Mouse (Mus musculus): ENCODE measurements around the gene Dclk2. TPM values are rescaled to one million over a fixed set of nuclear protein-coding genes. Genes with fewer than 3 reads are reported as not detected.

Gene Dclk2
- polyA plus RNA-seq, 1 experiment from 2014 or later = 32.5 TPM

- ATAC-seq (ENCODE audit: low FRiP score) = no peak
- Histone ChIP-seq H3K4me1 (replicated peaks; ENCODE audit: control insufficient read depth, insufficient read depth, low read length) (no peaks in the 10 kb centered on the region), H3K9me3 (ENCODE audit: control insufficient read depth, low read length) (no peaks in the 10 kb centered on the region), H3K4me2 (replicated peaks; ENCODE audit: low read depth, low read length) (no peak overlapping the region), H3K27me3 (ENCODE audit: control insufficient read depth, insufficient read depth, low read length) (no peaks in the 10 kb centered on the region), H3K9ac (ENCODE audit: low read depth, low read length) (no peak overlapping the region), H3K27ac (ENCODE audit: low read depth, low read length) (no peak overlapping the region), H3K36me3 (ENCODE audit: control insufficient read depth, insufficient read depth, low read length) (no peaks in the 10 kb centered on the region), H3K4me3 (ENCODE audit: low read depth, low read length) (no peak overlapping the region)
- DNase-seq (ENCODE audit: low spot score) = no peak
- 72% methylated on average over 2 of the region's 2 CpGs for WGBS
Observed at GRCm38 (mm10) chr3:86809646-86810045, 111.0 kb downstream of the Dclk2 start.

- H3K9ac ChIP-seq (ENCODE audit: low read depth, low read length) = no peak overlapping the region
- 92% methylated on average over 9 of the region's 9 CpGs for WGBS
- no peak overlapping the region for H3K4me3 ChIP-seq (ENCODE audit: low read depth, low read length)
- DNase-seq (ENCODE audit: low spot score) (no peak), ATAC-seq (ENCODE audit: low FRiP score) (no peak)
- H3K27me3 ChIP-seq (ENCODE audit: control insufficient read depth, insufficient read depth, low read length) = no peaks in the 10 kb centered on the region
- H3K27ac ChIP-seq (ENCODE audit: low read depth, low read length) = no peak overlapping the region
- H3K4me2 ChIP-seq (replicated peaks; ENCODE audit: low read depth, low read length) = no peak overlapping the region
- no peaks in the 10 kb centered on the region for H3K9me3 ChIP-seq (ENCODE audit: control insufficient read depth, low read length)
- H3K4me1 ChIP-seq (replicated peaks; ENCODE audit: control insufficient read depth, insufficient read depth, low read length) = no peaks in the 10 kb centered on the region
- no peaks in the 10 kb centered on the region for H3K36me3 ChIP-seq (ENCODE audit: control insufficient read depth, insufficient read depth, low read length)
Observed at GRCm38 (mm10) chr3:86809199-86809598, 111.5 kb downstream of the Dclk2 start.

- WGBS = 83% methylated on average over 14 of the region's 14 CpGs
- Histone ChIP-seq H3K4me1 (replicated peaks; ENCODE audit: control insufficient read depth, insufficient read depth, low read length) (no peaks in the 10 kb centered on the region), H3K27ac (ENCODE audit: low read depth, low read length) (no peak overlapping the region)
Observed at GRCm38 (mm10) chr3:86807750-86808467, 112.7 kb downstream of the Dclk2 start.

GRCm38 (mm10) chr3:86806834-86807233 lies 113.8 kb downstream of the Dclk2 start:
- Histone ChIP-seq H3K27ac (ENCODE audit: low read depth, low read length) (no peak overlapping the region), H3K36me3 (ENCODE audit: control insufficient read depth, insufficient read depth, low read length) (no peaks in the 10 kb centered on the region), H3K4me1 (replicated peaks; ENCODE audit: control insufficient read depth, insufficient read depth, low read length) (no peaks in the 10 kb centered on the region), H3K9ac (ENCODE audit: low read depth, low read length) (no peak overlapping the region), H3K9me3 (ENCODE audit: control insufficient read depth, low read length) (no peaks in the 10 kb centered on the region), H3K4me2 (replicated peaks; ENCODE audit: low read depth, low read length) (no peak overlapping the region), H3K4me3 (ENCODE audit: low read depth, low read length) (no peak overlapping the region), H3K27me3 (ENCODE audit: control insufficient read depth, insufficient read depth, low read length) (no peaks in the 10 kb centered on the region)
- no peak for ATAC-seq (ENCODE audit: low FRiP score)
- no peak for DNase-seq (ENCODE audit: low spot score)
- WGBS = 98% methylated on average over 9 of the region's 9 CpGs

More at GRCm38 (mm10) chr3:86807750-86808467, 112.7 kb downstream of the Dclk2 start:
- Histone ChIP-seq H3K9ac (ENCODE audit: low read depth, low read length) (no peak overlapping the region), H3K4me3 (ENCODE audit: low read depth, low read length) (no peak overlapping the region), H3K9me3 (ENCODE audit: control insufficient read depth, low read length) (no peaks in the 10 kb centered on the region), H3K27me3 (ENCODE audit: control insufficient read depth, insufficient read depth, low read length) (no peaks in the 10 kb centered on the region), H3K4me2 (replicated peaks; ENCODE audit: low read depth, low read length) (no peak overlapping the region), H3K36me3 (ENCODE audit: control insufficient read depth, insufficient read depth, low read length) (no peaks in the 10 kb centered on the region)
- ATAC-seq (ENCODE audit: low FRiP score) = no peak
- peak; percentile 63 for DNase-seq (ENCODE audit: low spot score)

- no peak overlapping the region for H3K27ac ChIP-seq (ENCODE audit: low read depth, low read length)
- no peak for ATAC-seq (ENCODE audit: low FRiP score)
- 95% methylated on average over 9 of the region's 9 CpGs for whole genome bisulfite sequencing
- H3K4me1 ChIP-seq (replicated peaks; ENCODE audit: control insufficient read depth, insufficient read depth, low read length) = no peaks in the 10 kb centered on the region
- DNase-seq (ENCODE audit: low spot score) = no peak
- no peak overlapping the region for H3K4me3 ChIP-seq (ENCODE audit: low read depth, low read length)
- H3K4me2 ChIP-seq (replicated peaks; ENCODE audit: low read depth, low read length) = no peak overlapping the region
- H3K9me3 ChIP-seq (ENCODE audit: control insufficient read depth, low read length) = no peaks in the 10 kb centered on the region
- no peaks in the 10 kb centered on the region for H3K36me3 ChIP-seq (ENCODE audit: control insufficient read depth, insufficient read depth, low read length)
- no peaks in the 10 kb centered on the region for H3K27me3 ChIP-seq (ENCODE audit: control insufficient read depth, insufficient read depth, low read length)
- no peak overlapping the region for H3K9ac ChIP-seq (ENCODE audit: low read depth, low read length)
Observed at GRCm38 (mm10) chr3:86804265-86804664, 116.4 kb downstream of the Dclk2 start.

GRCm38 (mm10) chr3:86802825-86803224 lies 117.8 kb downstream of the Dclk2 start:
- H3K9ac ChIP-seq (ENCODE audit: low read depth, low read length) = no peak overlapping the region
- DNase-seq (ENCODE audit: low spot score) = no peak
- ATAC-seq (ENCODE audit: low FRiP score) = no peak
- no peaks in the 10 kb centered on the region for H3K9me3 ChIP-seq (ENCODE audit: control insufficient read depth, low read length)
- H3K27ac ChIP-seq (ENCODE audit: low read depth, low read length) = no peak overlapping the region
- WGBS = 45% methylated on average over 8 of the region's 8 CpGs
- H3K27me3 ChIP-seq (ENCODE audit: control insufficient read depth, insufficient read depth, low read length) = no peaks in the 10 kb centered on the region
- H3K4me2 ChIP-seq (replicated peaks; ENCODE audit: low read depth, low read length) = no peak overlapping the region
- no peaks in the 10 kb centered on the region for H3K4me1 ChIP-seq (replicated peaks; ENCODE audit: control insufficient read depth, insufficient read depth, low read length)
- no peak overlapping the region for H3K4me3 ChIP-seq (ENCODE audit: low read depth, low read length)
- no peaks in the 10 kb centered on the region for H3K36me3 ChIP-seq (ENCODE audit: control insufficient read depth, insufficient read depth, low read length)

- Histone ChIP-seq H3K4me3 (ENCODE audit: low read depth, low read length) (no peak overlapping the region), H3K9ac (ENCODE audit: low read depth, low read length) (no peak overlapping the region), H3K4me1 (replicated peaks; ENCODE audit: control insufficient read depth, insufficient read depth, low read length) (no peaks in the 10 kb centered on the region), H3K27me3 (ENCODE audit: control insufficient read depth, insufficient read depth, low read length) (no peaks in the 10 kb centered on the region), H3K9me3 (ENCODE audit: control insufficient read depth, low read length) (no peaks in the 10 kb centered on the region), H3K36me3 (ENCODE audit: control insufficient read depth, insufficient read depth, low read length) (no peaks in the 10 kb centered on the region), H3K27ac (ENCODE audit: low read depth, low read length) (no peak overlapping the region), H3K4me2 (replicated peaks; ENCODE audit: low read depth, low read length) (no peak overlapping the region)
- DNase-seq (ENCODE audit: low spot score) = no peak
- ATAC-seq (ENCODE audit: low FRiP score) = no peak
- WGBS = 90% methylated on average over 8 of the region's 8 CpGs
Observed at GRCm38 (mm10) chr3:86800841-86801240, 119.8 kb downstream of the Dclk2 start.

- no peak overlapping the region for H3K4me3 ChIP-seq (ENCODE audit: low read depth, low read length)
- H3K27ac ChIP-seq (ENCODE audit: low read depth, low read length) = no peak overlapping the region
- 0 out of 2 replicates have a peak, but pooled peaks have one; percentile 43 for ATAC-seq (ENCODE audit: low FRiP score)
Observed at GRCm38 (mm10) chr3:86799041-86799440, 121.6 kb downstream of the Dclk2 start.

GRCm38 (mm10) chr3:86797871-86798460 lies 122.7 kb downstream of the Dclk2 start:
- H3K4me1 ChIP-seq (replicated peaks; ENCODE audit: control insufficient read depth, insufficient read depth, low read length) = no peaks in the 10 kb centered on the region
- no peak overlapping the region for H3K4me3 ChIP-seq (ENCODE audit: low read depth, low read length)
- ATAC-seq (ENCODE audit: low FRiP score) (no peak), DNase-seq (ENCODE audit: low spot score) (no peak)
- WGBS = 87% methylated on average over 13 of the region's 13 CpGs
- no peaks in the 10 kb centered on the region for H3K9me3 ChIP-seq (ENCODE audit: control insufficient read depth, low read length)
- no peak overlapping the region for H3K27ac ChIP-seq (ENCODE audit: low read depth, low read length)
- H3K9ac ChIP-seq (ENCODE audit: low read depth, low read length) = no peak overlapping the region
- no peak overlapping the region for H3K4me2 ChIP-seq (replicated peaks; ENCODE audit: low read depth, low read length)
- no peaks in the 10 kb centered on the region for H3K36me3 ChIP-seq (ENCODE audit: control insufficient read depth, insufficient read depth, low read length)
- H3K27me3 ChIP-seq (ENCODE audit: control insufficient read depth, insufficient read depth, low read length) = no peaks in the 10 kb centered on the region

More at GRCm38 (mm10) chr3:86799041-86799440, 121.6 kb downstream of the Dclk2 start:
- Histone ChIP-seq H3K4me2 (replicated peaks; ENCODE audit: low read depth, low read length) (no peak overlapping the region), H3K36me3 (ENCODE audit: control insufficient read depth, insufficient read depth, low read length) (no peaks in the 10 kb centered on the region), H3K4me1 (replicated peaks; ENCODE audit: control insufficient read depth, insufficient read depth, low read length) (no peaks in the 10 kb centered on the region), H3K9me3 (ENCODE audit: control insufficient read depth, low read length) (no peaks in the 10 kb centered on the region), H3K9ac (ENCODE audit: low read depth, low read length) (no peak overlapping the region), H3K27me3 (ENCODE audit: control insufficient read depth, insufficient read depth, low read length) (no peaks in the 10 kb centered on the region)
- WGBS = 92% methylated on average over 9 of the region's 9 CpGs
- no peak for DNase-seq (ENCODE audit: low spot score)

All from hindbrain, embryonic 11.5 days (tissue).